Mouse (Mus musculus): ENCODE data around the gene Zfp62. TPM values are rescaled to one million over a fixed set of nuclear protein-coding genes. Genes with fewer than 3 reads are reported as not detected.

Gene Zfp62
- polyA plus RNA-seq, 1 experiment from 2014 or later = 11.7 TPM

DNA sequence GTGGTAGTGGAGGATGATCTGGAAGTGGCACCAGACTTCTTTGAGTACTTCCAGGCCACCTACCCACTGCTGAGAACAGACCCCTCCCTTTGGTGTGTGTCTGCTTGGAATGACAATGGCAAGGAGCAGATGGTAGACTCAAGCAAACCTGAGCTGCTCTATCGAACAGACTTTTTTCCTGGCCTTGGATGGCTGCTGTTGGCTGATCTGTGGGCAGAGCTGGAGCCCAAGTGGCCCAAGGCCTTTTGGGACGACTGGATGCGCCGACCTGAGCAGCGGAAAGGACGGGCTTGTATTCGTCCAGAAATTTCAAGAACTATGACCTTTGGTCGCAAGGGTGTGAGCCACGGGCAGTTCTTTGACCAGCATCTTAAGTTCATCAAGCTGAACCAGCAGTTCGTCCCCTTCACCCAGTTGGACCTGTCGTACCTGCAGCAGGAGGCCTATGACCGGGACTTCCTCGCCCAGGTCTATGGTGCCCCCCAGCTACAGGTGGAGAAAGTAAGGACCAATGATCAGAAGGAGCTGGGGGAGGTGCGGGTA is 58.3 kb downstream of the Zfp62 start:
- H3K4me3 ChIP-seq (ENCODE audit: low read depth, low read length) = no peak overlapping the region
- peaks cover 19% of the 10 kb centered on the region for H3K36me3 ChIP-seq (ENCODE audit: control insufficient read depth, insufficient read depth)
- H3K27ac ChIP-seq (ENCODE audit: low read length) = no peak overlapping the region
- 89% methylated on average over 14 of the region's 14 CpGs for WGBS (ENCODE audit: insufficient replicate concordance)
- H3K4me2 ChIP-seq (ENCODE audit: low read depth, low read length) = no peak overlapping the region
- no peak overlapping the region for H3K9ac ChIP-seq (ENCODE audit: low read depth, low read length)
- ATAC-seq (ENCODE audit: low read depth) = no peak
- H3K4me1 ChIP-seq (ENCODE audit: control insufficient read depth, low read depth, low read length) = peaks cover 10% of the 10 kb centered on the region
- H3K9me3 ChIP-seq (replicated peaks; ENCODE audit: control insufficient read depth, low read length) = no peaks in the 10 kb centered on the region
- H3K27me3 ChIP-seq (ENCODE audit: control insufficient read depth, insufficient read depth, low read depth, low read length) = no peaks in the 10 kb centered on the region

DNA sequence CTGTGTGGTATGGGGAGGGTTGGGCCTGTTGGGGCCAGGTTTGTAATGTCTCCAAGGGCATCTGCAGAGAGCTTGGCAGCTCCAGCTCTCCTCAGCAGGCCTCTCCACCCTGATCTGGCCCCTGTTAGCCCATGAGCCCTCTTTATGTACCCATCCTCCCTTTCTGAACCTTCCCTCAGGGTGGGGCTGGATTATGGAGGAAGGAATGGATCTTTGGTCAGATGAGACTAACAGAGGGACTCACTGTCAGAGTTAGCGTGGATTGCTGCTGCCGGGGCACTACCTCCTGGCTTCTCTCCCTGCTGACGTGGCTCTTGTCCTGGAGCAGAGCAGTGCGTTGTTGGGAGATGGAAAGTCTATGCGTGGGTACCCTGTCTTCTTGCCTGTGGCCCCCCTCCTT is 59.2 kb downstream of the Zfp62 start:
- Histone ChIP-seq H3K36me3 (ENCODE audit: control insufficient read depth, insufficient read depth) (peaks cover 19% of the 10 kb centered on the region), H3K27ac (ENCODE audit: low read length) (no peak overlapping the region), H3K27me3 (ENCODE audit: control insufficient read depth, insufficient read depth, low read depth, low read length) (no peaks in the 10 kb centered on the region), H3K9me3 (replicated peaks; ENCODE audit: control insufficient read depth, low read length) (no peaks in the 10 kb centered on the region), H3K4me1 (ENCODE audit: control insufficient read depth, low read depth, low read length) (peaks cover 10% of the 10 kb centered on the region), H3K4me3 (ENCODE audit: low read depth, low read length) (no peak overlapping the region), H3K9ac (ENCODE audit: low read depth, low read length) (no peak overlapping the region), H3K4me2 (ENCODE audit: low read depth, low read length) (no peak overlapping the region)
- ATAC-seq (ENCODE audit: low read depth) = no peak
- 81% methylated on average over 5 of the region's 5 CpGs for WGBS (ENCODE audit: insufficient replicate concordance)

DNA sequence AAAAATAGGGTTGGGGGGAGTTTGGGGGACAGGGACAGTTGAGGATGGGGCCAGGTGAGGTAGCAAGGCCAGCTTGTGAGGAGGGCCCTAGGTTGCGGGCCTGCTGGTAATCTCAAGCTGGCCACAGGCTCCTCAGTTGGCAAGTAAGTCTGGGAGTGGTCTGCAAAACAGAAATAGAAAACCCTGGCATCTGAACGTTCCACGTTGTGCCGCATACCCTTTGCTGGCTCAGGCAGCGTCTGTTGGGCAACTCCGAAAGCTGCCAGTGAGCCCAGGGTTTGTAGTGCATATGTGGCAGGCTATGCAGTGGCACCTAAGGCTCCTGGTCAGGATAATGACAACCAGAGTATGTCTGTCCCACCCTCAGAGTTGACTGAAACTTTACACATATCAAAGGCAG is 60.1 kb downstream of the Zfp62 start:
- Histone ChIP-seq H3K4me3 (ENCODE audit: low read depth, low read length) (no peak overlapping the region), H3K9ac (ENCODE audit: low read depth, low read length) (no peak overlapping the region), H3K9me3 (replicated peaks; ENCODE audit: control insufficient read depth, low read length) (no peaks in the 10 kb centered on the region)

DNA sequence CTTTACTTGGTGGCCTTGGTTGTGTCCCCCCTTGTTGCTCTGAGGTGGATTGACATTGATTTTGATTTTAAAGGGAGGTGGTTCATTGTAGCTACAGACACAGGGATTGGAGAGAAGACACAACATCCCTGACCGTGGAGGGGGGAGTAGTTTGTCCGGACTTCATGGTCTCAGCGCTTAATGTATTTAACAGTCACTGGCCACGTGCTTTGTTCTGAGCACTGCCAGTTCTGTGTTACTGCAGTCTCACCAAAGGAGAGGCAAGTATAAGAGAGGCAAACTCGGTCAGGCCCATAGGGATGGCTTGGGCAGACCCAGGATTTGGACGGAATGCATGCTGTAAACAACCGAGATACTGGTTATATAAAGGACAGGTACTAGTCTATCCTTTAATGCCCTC is 61.0 kb downstream of the Zfp62 start:
- peaks cover 16% of the 10 kb centered on the region for H3K4me1 ChIP-seq (ENCODE audit: control insufficient read depth, low read depth, low read length)
- no peak overlapping the region for H3K9ac ChIP-seq (ENCODE audit: low read depth, low read length)
- H3K27me3 ChIP-seq (ENCODE audit: control insufficient read depth, insufficient read depth, low read depth, low read length) = no peaks in the 10 kb centered on the region
- H3K4me2 ChIP-seq (ENCODE audit: low read depth, low read length) = no peak overlapping the region
- WGBS (ENCODE audit: insufficient replicate concordance) = 83% methylated on average over 7 of the region's 7 CpGs
- H3K27ac ChIP-seq (ENCODE audit: low read length) = no peak overlapping the region
- H3K9me3 ChIP-seq (replicated peaks; ENCODE audit: control insufficient read depth, low read length) = no peaks in the 10 kb centered on the region
- H3K4me3 ChIP-seq (ENCODE audit: low read depth, low read length) = no peak overlapping the region
- H3K36me3 ChIP-seq (ENCODE audit: control insufficient read depth, insufficient read depth) = peaks cover 19% of the 10 kb centered on the region
- ATAC-seq (ENCODE audit: low read depth) = no peak

More for the DNA sequence above, 60.1 kb downstream of the Zfp62 start:
- H3K27me3 ChIP-seq (ENCODE audit: control insufficient read depth, insufficient read depth, low read depth, low read length) = no peaks in the 10 kb centered on the region
- H3K27ac ChIP-seq (ENCODE audit: low read length) = no peak overlapping the region
- peaks cover 16% of the 10 kb centered on the region for H3K4me1 ChIP-seq (ENCODE audit: control insufficient read depth, low read depth, low read length)
- WGBS (ENCODE audit: insufficient replicate concordance) = 87% methylated on average over 6 of the region's 6 CpGs
- H3K36me3 ChIP-seq (ENCODE audit: control insufficient read depth, insufficient read depth) = peaks cover 19% of the 10 kb centered on the region
- H3K4me2 ChIP-seq (ENCODE audit: low read depth, low read length) = no peak overlapping the region
- no peak for ATAC-seq (ENCODE audit: low read depth)

DNA sequence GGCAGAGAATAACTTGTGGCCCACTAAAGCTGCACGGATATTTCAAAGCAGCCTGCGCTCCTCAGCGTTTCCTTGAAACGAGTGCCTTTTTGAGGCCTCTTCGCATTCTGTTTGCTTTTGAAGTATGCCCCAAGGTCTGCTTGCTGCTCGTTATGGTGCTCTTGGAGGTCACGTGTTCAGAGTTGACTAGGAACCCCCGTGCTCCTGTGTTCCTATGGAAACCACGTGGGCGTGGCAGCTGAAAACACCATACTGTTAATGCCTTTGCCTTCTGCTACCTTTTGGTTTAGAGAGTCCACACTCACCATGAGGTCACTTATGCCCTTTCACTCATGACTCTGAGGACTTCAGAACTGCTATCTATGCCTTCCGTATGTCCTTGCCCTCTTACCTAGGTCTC is 61.5 kb downstream of the Zfp62 start:
- 63% methylated on average over 11 of the region's 11 CpGs for WGBS (ENCODE audit: insufficient replicate concordance)

DNA sequence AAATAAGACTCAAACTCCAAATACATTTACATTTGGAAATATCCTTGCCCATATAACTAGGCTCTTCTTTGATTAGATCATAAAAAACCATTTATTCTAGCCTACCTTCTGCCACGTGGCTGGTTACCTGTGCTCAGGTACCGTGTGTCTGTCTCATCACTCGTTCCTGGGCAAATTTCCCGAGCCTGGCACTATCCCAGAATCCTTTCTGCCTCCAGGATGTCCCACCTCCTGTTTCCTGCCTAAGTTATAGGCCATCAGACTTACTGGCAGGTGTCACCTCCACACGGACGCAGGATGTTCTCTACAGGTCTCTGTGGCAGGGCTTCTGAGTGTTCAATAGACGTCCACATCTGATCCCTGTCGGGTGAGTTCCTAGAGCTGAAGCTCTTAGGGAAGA is 62.0 kb downstream of the Zfp62 start:
- H3K9ac ChIP-seq (ENCODE audit: low read depth, low read length) = no peak overlapping the region
- no peak overlapping the region for H3K4me3 ChIP-seq (ENCODE audit: low read depth, low read length)
- H3K27ac ChIP-seq (ENCODE audit: low read length) = no peak overlapping the region
- peaks cover 19% of the 10 kb centered on the region for H3K36me3 ChIP-seq (ENCODE audit: control insufficient read depth, insufficient read depth)
- peaks cover 16% of the 10 kb centered on the region for H3K4me1 ChIP-seq (ENCODE audit: control insufficient read depth, low read depth, low read length)
- no peaks in the 10 kb centered on the region for H3K27me3 ChIP-seq (ENCODE audit: control insufficient read depth, insufficient read depth, low read depth, low read length)
- WGBS (ENCODE audit: insufficient replicate concordance) = 76% methylated on average over 8 of the region's 8 CpGs
- no peak for ATAC-seq (ENCODE audit: low read depth)
- no peak overlapping the region for H3K4me2 ChIP-seq (ENCODE audit: low read depth, low read length)
- H3K9me3 ChIP-seq (replicated peaks; ENCODE audit: control insufficient read depth, low read length) = no peaks in the 10 kb centered on the region

More for the DNA sequence above, 61.5 kb downstream of the Zfp62 start:
- no peak for ATAC-seq (ENCODE audit: low read depth)
- H3K4me1 ChIP-seq (ENCODE audit: control insufficient read depth, low read depth, low read length) = peaks cover 16% of the 10 kb centered on the region
- H3K27ac ChIP-seq (ENCODE audit: low read length) = no peak overlapping the region
- H3K9me3 ChIP-seq (replicated peaks; ENCODE audit: control insufficient read depth, low read length) = no peaks in the 10 kb centered on the region
- H3K4me2 ChIP-seq (ENCODE audit: low read depth, low read length) = no peak overlapping the region
- no peak overlapping the region for H3K4me3 ChIP-seq (ENCODE audit: low read depth, low read length)
- no peak overlapping the region for H3K9ac ChIP-seq (ENCODE audit: low read depth, low read length)
- H3K36me3 ChIP-seq (ENCODE audit: control insufficient read depth, insufficient read depth) = peaks cover 19% of the 10 kb centered on the region
- H3K27me3 ChIP-seq (ENCODE audit: control insufficient read depth, insufficient read depth, low read depth, low read length) = no peaks in the 10 kb centered on the region

DNA sequence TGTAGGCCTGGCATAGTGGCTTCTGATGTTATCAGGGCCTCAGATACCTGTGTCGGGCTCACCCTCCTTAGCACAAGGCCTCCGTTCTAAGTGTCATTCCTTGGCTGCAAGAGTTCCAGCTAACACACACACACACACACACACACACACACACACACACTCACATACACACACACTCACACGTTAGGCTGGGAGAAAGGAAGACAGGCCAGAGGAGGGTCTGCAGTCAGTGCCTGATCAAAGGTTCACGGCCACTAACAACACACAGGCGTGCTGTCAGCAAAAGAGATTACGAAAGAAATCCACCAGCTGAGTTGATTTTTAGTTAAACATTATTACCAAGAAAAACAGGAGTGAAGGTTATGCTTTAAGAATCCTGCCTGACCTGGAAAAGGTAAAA is 63.6 kb downstream of the Zfp62 start:
- peak overlapping the region; percentile 67 for H3K27ac ChIP-seq (ENCODE audit: low read length)
- peak; percentile 80 for ATAC-seq (ENCODE audit: low read depth)

DNA sequence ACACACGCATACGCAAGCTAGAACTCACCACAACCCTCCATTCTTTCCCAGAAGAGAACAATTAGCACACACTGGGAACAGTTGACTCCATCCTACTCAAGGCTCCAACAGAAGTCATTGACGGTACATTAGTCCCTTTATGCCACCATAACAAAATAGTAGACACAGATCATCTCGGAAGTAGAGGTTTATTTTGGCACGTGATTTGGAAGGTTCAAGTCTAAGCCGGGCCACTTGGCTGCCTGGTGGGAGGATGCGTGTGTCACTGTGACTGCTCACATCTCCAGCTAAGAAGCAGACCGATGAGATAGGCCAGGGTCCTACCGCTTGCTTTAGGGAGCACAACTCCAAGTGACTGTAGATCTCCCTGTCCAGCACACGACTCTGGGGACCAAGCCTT is 64.2 kb downstream of the Zfp62 start:
- H3K9ac ChIP-seq (ENCODE audit: low read depth, low read length) = no peak overlapping the region
- no peak for ATAC-seq (ENCODE audit: low read depth)
- H3K27me3 ChIP-seq (ENCODE audit: control insufficient read depth, insufficient read depth, low read depth, low read length) = no peaks in the 10 kb centered on the region
- H3K9me3 ChIP-seq (replicated peaks; ENCODE audit: control insufficient read depth, low read length) = no peaks in the 10 kb centered on the region
- H3K4me2 ChIP-seq (ENCODE audit: low read depth, low read length) = no peak overlapping the region
- WGBS (ENCODE audit: insufficient replicate concordance) = 83% methylated on average over 10 of the region's 10 CpGs
- no peak overlapping the region for H3K4me3 ChIP-seq (ENCODE audit: low read depth, low read length)
- H3K36me3 ChIP-seq (ENCODE audit: control insufficient read depth, insufficient read depth) = no peaks in the 10 kb centered on the region
- peak overlapping the region; percentile 67 for H3K27ac ChIP-seq (ENCODE audit: low read length)
- H3K4me1 ChIP-seq (ENCODE audit: control insufficient read depth, low read depth, low read length) = peaks cover 8% of the 10 kb centered on the region

More for the DNA sequence above, 63.6 kb downstream of the Zfp62 start:
- no peak overlapping the region for H3K9ac ChIP-seq (ENCODE audit: low read depth, low read length)
- H3K9me3 ChIP-seq (replicated peaks; ENCODE audit: control insufficient read depth, low read length) = no peaks in the 10 kb centered on the region
- H3K4me2 ChIP-seq (ENCODE audit: low read depth, low read length) = no peak overlapping the region
- peaks cover 5% of the 10 kb centered on the region for H3K36me3 ChIP-seq (ENCODE audit: control insufficient read depth, insufficient read depth)
- H3K4me1 ChIP-seq (ENCODE audit: control insufficient read depth, low read depth, low read length) = peaks cover 8% of the 10 kb centered on the region
- no peak overlapping the region for H3K4me3 ChIP-seq (ENCODE audit: low read depth, low read length)
- H3K27me3 ChIP-seq (ENCODE audit: control insufficient read depth, insufficient read depth, low read depth, low read length) = no peaks in the 10 kb centered on the region
- 62% methylated on average over 6 of the region's 6 CpGs for WGBS (ENCODE audit: insufficient replicate concordance)

DNA sequence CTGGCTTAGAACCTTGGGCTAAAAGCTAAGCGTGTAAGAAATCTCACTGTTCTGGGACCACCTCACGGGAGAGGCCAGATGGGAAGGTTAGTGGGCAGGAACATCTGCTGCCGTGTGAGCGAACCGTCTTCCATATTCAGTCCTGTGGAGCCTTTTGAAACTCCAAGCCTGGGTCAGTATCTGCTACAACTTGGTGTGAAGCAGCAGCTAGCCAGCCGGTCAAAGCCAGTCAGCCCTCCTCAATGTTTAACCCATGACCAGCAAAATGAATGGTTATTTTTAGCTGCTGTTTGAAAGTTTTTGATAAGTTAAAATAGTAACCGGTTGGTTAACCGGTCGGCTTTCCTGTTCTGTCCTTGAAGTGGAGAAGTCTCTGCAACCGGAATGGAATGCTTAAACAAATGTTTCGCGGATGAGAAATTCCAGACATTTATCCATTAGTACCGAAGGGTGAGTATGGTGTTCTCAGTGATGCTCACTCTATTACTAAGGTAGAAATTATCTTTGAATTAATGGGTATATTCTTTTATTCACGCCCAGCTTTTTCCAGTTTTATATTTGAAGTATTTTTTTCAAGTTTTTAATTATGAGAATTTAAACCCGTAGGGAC is 65.0 kb downstream of the Zfp62 start:
- ATAC-seq (ENCODE audit: low read depth) = no peak
- Histone ChIP-seq H3K9me3 (replicated peaks; ENCODE audit: control insufficient read depth, low read length) (no peaks in the 10 kb centered on the region), H3K36me3 (ENCODE audit: control insufficient read depth, insufficient read depth) (no peaks in the 10 kb centered on the region), H3K4me3 (ENCODE audit: low read depth, low read length) (no peak overlapping the region), H3K27me3 (ENCODE audit: control insufficient read depth, insufficient read depth, low read depth, low read length) (no peaks in the 10 kb centered on the region), H3K27ac (ENCODE audit: low read length) (peak overlapping the region; percentile 29; the same call in 1 of the 2 replicates), H3K4me1 (ENCODE audit: control insufficient read depth, low read depth, low read length) (peaks cover 8% of the 10 kb centered on the region), H3K4me2 (ENCODE audit: low read depth, low read length) (no peak overlapping the region), H3K9ac (ENCODE audit: low read depth, low read length) (no peak overlapping the region)
- WGBS (ENCODE audit: insufficient replicate concordance) = 69% methylated on average over 15 of the region's 15 CpGs

Data from liver, embryonic 16.5 days (tissue).